Mouse (Mus musculus): Measurements from ENCODE around the gene Flrt2. TPM values are rescaled to one million over a fixed set of nuclear protein-coding genes. Genes with fewer than 3 reads are reported as not detected.
A peak's percentile ranks its signal among the peaks of the same experiment; 100 is the strongest.

Gene Flrt2
- polyA plus RNA-seq, 1 experiment from 2014 or later, result 4.5 TPM

- WGBS (ENCODE audit: missing documents), result 7% methylated on average over 22 of the region's 28 CpGs
- H3K4me3 ChIP-seq (ENCODE audit: inconsistent target), result peak overlapping the region; percentile 42
- no peak overlapping the region for H3K27ac ChIP-seq
These were observed 4.0 kb downstream of the Flrt2 start for GRCm38 (mm10) chr12:95695834-95696521.

GRCm38 (mm10) chr12:95696522-95697025 is 4.5 kb downstream of the Flrt2 start:
- WGBS (ENCODE audit: missing documents), result 50% methylated on average over 6 of the region's 6 CpGs
- peak overlapping the region; percentile 42 for H3K4me3 ChIP-seq (ENCODE audit: inconsistent target)
- no peak overlapping the region for H3K27ac ChIP-seq
- H3K36me3 ChIP-seq (ENCODE audit: inconsistent target), result no peaks in the 10 kb centered on the region
- H3K79me2 ChIP-seq (ENCODE audit: inconsistent target), result peaks cover 38% of the 10 kb centered on the region

More at GRCm38 (mm10) chr12:95695834-95696521, 4.0 kb downstream of the Flrt2 start:
- Histone ChIP-seq H3K36me3 (ENCODE audit: inconsistent target) (no peaks in the 10 kb centered on the region), H3K79me2 (ENCODE audit: inconsistent target) (peaks cover 38% of the 10 kb centered on the region)

- H3K79me2 ChIP-seq (ENCODE audit: inconsistent target), result peaks cover 38% of the 10 kb centered on the region
- 46% methylated on average over 1 of the region's 1 CpGs for WGBS (ENCODE audit: missing documents)
- H3K4me3 ChIP-seq (ENCODE audit: inconsistent target), result no peak overlapping the region
- no peak overlapping the region for H3K27ac ChIP-seq
- no peaks in the 10 kb centered on the region for H3K36me3 ChIP-seq (ENCODE audit: inconsistent target)
These were observed 6.5 kb downstream of the Flrt2 start for GRCm38 (mm10) chr12:95698556-95698955.

GRCm38 (mm10) chr12:95700746-95701145 is 8.7 kb downstream of the Flrt2 start:
- 73% methylated on average over 2 of the region's 2 CpGs for WGBS (ENCODE audit: missing documents)
- H3K36me3 ChIP-seq (ENCODE audit: inconsistent target), result no peaks in the 10 kb centered on the region
- peaks cover 38% of the 10 kb centered on the region for H3K79me2 ChIP-seq (ENCODE audit: inconsistent target)
- no peak overlapping the region for H3K27ac ChIP-seq
- H3K4me3 ChIP-seq (ENCODE audit: inconsistent target), result no peak overlapping the region

GRCm38 (mm10) chr12:95701580-95701979 is 9.6 kb downstream of the Flrt2 start:
- no peaks in the 10 kb centered on the region for H3K36me3 ChIP-seq (ENCODE audit: inconsistent target)
- peaks cover 31% of the 10 kb centered on the region for H3K79me2 ChIP-seq (ENCODE audit: inconsistent target)
- no peak overlapping the region for H3K4me3 ChIP-seq (ENCODE audit: inconsistent target)
- H3K27ac ChIP-seq, result no peak overlapping the region

GRCm38 (mm10) chr12:95705006-95705405 is 13.0 kb downstream of the Flrt2 start:
- Histone ChIP-seq H3K27ac (no peak overlapping the region), H3K36me3 (ENCODE audit: inconsistent target) (no peaks in the 10 kb centered on the region), H3K79me2 (ENCODE audit: inconsistent target) (peaks cover 7% of the 10 kb centered on the region; the same call in 1 of the 2 replicates), H3K4me3 (ENCODE audit: inconsistent target) (no peak overlapping the region)
- WGBS (ENCODE audit: missing documents), result 93% methylated on average over 3 of the region's 3 CpGs

- no peaks in the 10 kb centered on the region for H3K36me3 ChIP-seq (ENCODE audit: inconsistent target)
- H3K27ac ChIP-seq, result no peak overlapping the region
- H3K4me3 ChIP-seq (ENCODE audit: inconsistent target), result no peak overlapping the region
- 100% methylated on average over 1 of the region's 2 CpGs for WGBS (ENCODE audit: missing documents)
- H3K79me2 ChIP-seq (ENCODE audit: inconsistent target), result no peaks in the 10 kb centered on the region
These were observed 31.2 kb downstream of the Flrt2 start for GRCm38 (mm10) chr12:95723265-95723664.

- Histone ChIP-seq H3K36me3 (ENCODE audit: inconsistent target) (no peaks in the 10 kb centered on the region), H3K27ac (no peak overlapping the region), H3K79me2 (ENCODE audit: inconsistent target) (no peaks in the 10 kb centered on the region), H3K4me3 (ENCODE audit: inconsistent target) (no peak overlapping the region)
- WGBS (ENCODE audit: missing documents), result 70% methylated on average over 1 of the region's 1 CpGs
These were observed 42.0 kb downstream of the Flrt2 start for GRCm38 (mm10) chr12:95734075-95734474.

GRCm38 (mm10) chr12:95737571-95737970 is 45.5 kb downstream of the Flrt2 start:
- H3K4me3 ChIP-seq (ENCODE audit: inconsistent target), result no peak overlapping the region
- no peak overlapping the region for H3K27ac ChIP-seq
- 91% methylated on average over 8 of the region's 8 CpGs for WGBS (ENCODE audit: missing documents)
- no peaks in the 10 kb centered on the region for H3K36me3 ChIP-seq (ENCODE audit: inconsistent target)
- no peaks in the 10 kb centered on the region for H3K79me2 ChIP-seq (ENCODE audit: inconsistent target)

GRCm38 (mm10) chr12:95738031-95738430 is 46.0 kb downstream of the Flrt2 start:
- Histone ChIP-seq H3K79me2 (ENCODE audit: inconsistent target) (no peaks in the 10 kb centered on the region), H3K4me3 (ENCODE audit: inconsistent target) (no peak overlapping the region), H3K36me3 (ENCODE audit: inconsistent target) (no peaks in the 10 kb centered on the region), H3K27ac (no peak overlapping the region; the same call in 1 of the 2 replicates)
- WGBS (ENCODE audit: missing documents), result 73% methylated on average over 5 of the region's 5 CpGs

- H3K79me2 ChIP-seq (ENCODE audit: inconsistent target), result no peaks in the 10 kb centered on the region
- WGBS (ENCODE audit: missing documents), result 87% methylated on average over 7 of the region's 7 CpGs
- H3K27ac ChIP-seq, result no peak overlapping the region; the same call in 1 of the 2 replicates
- H3K4me3 ChIP-seq (ENCODE audit: inconsistent target), result no peak overlapping the region
- no peaks in the 10 kb centered on the region for H3K36me3 ChIP-seq (ENCODE audit: inconsistent target)
These were observed 46.6 kb downstream of the Flrt2 start for GRCm38 (mm10) chr12:95738491-95739135.

GRCm38 (mm10) chr12:95739739-95740138 is 47.7 kb downstream of the Flrt2 start:
- WGBS (ENCODE audit: missing documents), result 88% methylated on average over 5 of the region's 5 CpGs
- Histone ChIP-seq H3K79me2 (ENCODE audit: inconsistent target) (no peaks in the 10 kb centered on the region), H3K36me3 (ENCODE audit: inconsistent target) (no peaks in the 10 kb centered on the region), H3K4me3 (ENCODE audit: inconsistent target) (no peak overlapping the region), H3K27ac (no peak overlapping the region)

- Histone ChIP-seq H3K36me3 (ENCODE audit: inconsistent target) (no peaks in the 10 kb centered on the region), H3K27ac (no peak overlapping the region)
- WGBS (ENCODE audit: missing documents), result 13% methylated on average over 11 of the region's 11 CpGs
These were observed 49.3 kb downstream of the Flrt2 start for GRCm38 (mm10) chr12:95741296-95741695.

GRCm38 (mm10) chr12:95744307-95744706 is 52.3 kb downstream of the Flrt2 start:
- peak overlapping the region; percentile 91 for H3K27ac ChIP-seq
- H3K36me3 ChIP-seq (ENCODE audit: inconsistent target), result no peaks in the 10 kb centered on the region
- H3K4me3 ChIP-seq (ENCODE audit: inconsistent target), result no peak overlapping the region
- WGBS (ENCODE audit: missing documents), result 96% methylated on average over 4 of the region's 4 CpGs
- no peaks in the 10 kb centered on the region for H3K79me2 ChIP-seq (ENCODE audit: inconsistent target)

More at GRCm38 (mm10) chr12:95741296-95741695, 49.3 kb downstream of the Flrt2 start:
- no peaks in the 10 kb centered on the region for H3K79me2 ChIP-seq (ENCODE audit: inconsistent target)
- no peak overlapping the region for H3K4me3 ChIP-seq (ENCODE audit: inconsistent target)

GRCm38 (mm10) chr12:95746856-95747579 is 55.0 kb downstream of the Flrt2 start:
- Histone ChIP-seq H3K27ac (peak overlapping the region; percentile 91), H3K79me2 (ENCODE audit: inconsistent target) (no peaks in the 10 kb centered on the region), H3K36me3 (ENCODE audit: inconsistent target) (no peaks in the 10 kb centered on the region), H3K4me3 (ENCODE audit: inconsistent target) (no peak overlapping the region)
- WGBS (ENCODE audit: missing documents), result 3% methylated on average over 10 of the region's 10 CpGs
